Mouse (Mus musculus) heart, embryonic 14.5 days (tissue): ENCODE data around the gene Tedc2. TPM values are rescaled to one million over a fixed set of nuclear protein-coding genes. Genes with fewer than 3 reads are reported as not detected.

ENCODE experiments used
- ATAC-seq: fragments of 200-750 bp; cut with Nextera tagmentation; 2 replicates; pipeline ENCODE4 v1.8.0; 2017; ENCODE audit warnings: low read depth, moderate TSS enrichment; ENCODE audit not compliant: insufficient number of reproducible peaks, insufficient read depth, low FRiP score
- H3K27ac ChIP-seq, 2 experiments: fragments of 200-500 bp in 1 of 2; fragments of 300-500 bp in 1 of 2; sonication (generic) in 1 of 2; replicated peaks in 1 of 2; 2 replicates each; pipeline ENCODE4 v1.5.1; 2012 to 2014; ENCODE audit warnings: low read depth in 2 of 2, low read length in 2 of 2, control low read depth in 1 of 2, mild to moderate bottlenecking in 1 of 2, mixed read lengths in 1 of 2; ENCODE audit not compliant: control insufficient read depth in 1 of 2, insufficient read depth in 1 of 2
- H3K27me3 ChIP-seq: fragments of 300-500 bp; sonication (generic); 2 replicates; pipeline ENCODE4 v1.6.1; 2014; ENCODE audit warnings: mild to moderate bottlenecking, low read length, control low read depth; ENCODE audit not compliant: control insufficient read depth, insufficient read depth
- H3K36me3 ChIP-seq: fragments of 300-500 bp; sonication (generic); 2 replicates; pipeline ENCODE4 v1.6.1; 2014; ENCODE audit warnings: mild to moderate bottlenecking, control low read depth, low read length, mixed read lengths; ENCODE audit not compliant: control insufficient read depth, insufficient read depth
- H3K4me1 ChIP-seq, 2 experiments: fragments of 200-500 bp in 1 of 2; fragments of 300-500 bp in 1 of 2; sonication (generic) in 1 of 2; 2 replicates each; pipeline ENCODE4 v1.6.1; 2012 to 2014; ENCODE audit warnings: low read length in 2 of 2, control low read depth in 1 of 2, mixed read lengths in 1 of 2; ENCODE audit not compliant: control insufficient read depth in 2 of 2, insufficient read depth in 2 of 2
- H3K4me2 ChIP-seq: fragments of 300-500 bp; sonication (generic); 2 replicates; pipeline ENCODE4 v1.6.1; 2014; ENCODE audit warnings: mild to moderate bottlenecking, low read length
- H3K4me3 ChIP-seq, 2 experiments: fragments of 200-500 bp in 1 of 2; fragments of 300-500 bp in 1 of 2; sonication (generic) in 1 of 2; 2 replicates each; pipeline ENCODE4 v1.5.1; 2012 to 2014; ENCODE audit warnings: low read length in 2 of 2, mild to moderate bottlenecking in 2 of 2, control low read depth in 1 of 2, low read depth in 1 of 2, moderate library complexity in 1 of 2; ENCODE audit not compliant: control insufficient read depth in 1 of 2, insufficient read depth in 1 of 2
- H3K9ac ChIP-seq: fragments of 300-500 bp; sonication (generic); 2 replicates; pipeline ENCODE4 v1.6.1; 2014; ENCODE audit warnings: mild to moderate bottlenecking, low read length
- H3K9me3 ChIP-seq: fragments of 300-500 bp; sonication (generic); 2 replicates; pipeline ENCODE4 v1.6.1; 2016; ENCODE audit warnings: low read length, control low read depth; ENCODE audit not compliant: control insufficient read depth
- WGBS: fragments of 180-500 bp; shearing (Covaris S2); extraction: QIAGEN DNeasy Blood & Tissue Kit; methylation state at CpG from one replicate; pipeline ENCODE4 v1.1.7; 2014; 5-methylcytosine and 5-hydroxymethylcytosine counted together
- polyA plus RNA-seq: library from polyadenylated mRNA; unstranded; fragments of >200 nt; fragmentation: Nextera tagmentation; extraction: Ambion mirVana; gene quantifications from 2 replicates; pipeline ENCODE4 v1.2.1, GENCODE M21; 2014

Gene Tedc2
- polyA plus RNA-seq = 5.2 and 5.4 TPM in 2 replicates

DNA sequence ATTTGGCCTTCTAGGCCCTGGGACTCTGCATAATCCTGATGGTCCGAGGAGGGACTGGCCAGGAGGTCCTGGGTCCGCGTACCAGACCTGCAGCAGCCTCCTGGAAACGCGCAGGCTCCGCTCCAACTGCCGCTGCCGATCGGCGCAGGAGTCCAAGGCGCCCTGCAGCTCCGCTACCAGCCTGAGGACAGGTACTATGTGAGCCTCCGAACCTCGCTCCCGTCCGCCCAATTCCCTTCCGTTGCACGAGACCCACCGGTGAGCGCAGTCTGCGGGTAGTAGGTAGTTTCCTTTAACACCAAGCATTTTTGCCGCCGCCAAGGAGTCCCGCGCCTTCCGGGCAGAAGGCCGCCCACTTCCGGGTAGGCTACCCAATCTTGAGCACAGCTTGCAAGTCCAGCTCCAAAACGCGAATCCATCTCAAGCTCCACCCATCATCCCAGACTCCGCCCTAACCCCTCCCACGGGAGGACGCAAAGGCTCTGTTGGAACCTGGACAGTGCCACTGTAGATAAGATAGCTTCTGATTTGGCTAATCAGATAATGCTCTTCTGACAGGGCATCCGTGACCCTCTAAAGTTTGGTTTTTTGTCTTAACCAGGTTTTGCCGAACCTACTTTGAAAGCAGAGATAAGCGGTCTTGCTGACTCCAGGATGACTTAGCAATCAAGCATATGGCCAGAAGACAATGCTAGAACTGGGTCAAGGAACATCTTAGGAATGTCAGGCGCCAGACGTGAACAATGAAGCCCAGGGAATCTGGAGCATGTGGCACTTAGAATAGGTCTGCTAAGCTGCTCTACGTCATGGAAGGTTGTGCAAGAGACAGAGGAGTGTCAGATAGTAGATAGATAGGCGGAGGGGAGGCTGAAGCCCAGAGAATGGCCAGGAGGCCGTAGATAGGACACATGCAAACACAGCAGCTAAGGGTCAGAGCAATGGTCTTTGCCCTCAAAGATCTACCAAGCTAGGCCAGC, at the start of gene Tedc2:
Tedc2 (minus strand) TSS at position 417 of the 977 bp plus-strand sequence.
- no peaks in the 10 kb centered on the region for H3K9me3 ChIP-seq
- H3K4me3 ChIP-seq = peak within 1 kb of the TSS; percentile 70 to 87
- no peaks in the 10 kb centered on the region for H3K27me3 ChIP-seq
- peaks cover 9 to 13% of the 10 kb centered on the region in 2 experiments for H3K4me1 ChIP-seq
- 2% methylated on average over 41 of the region's 41 CpGs for WGBS
- H3K27ac ChIP-seq = peak within 1 kb of the TSS in 1 of 2 experiments; percentile 50; a peak in 3 of 4 replicates
- peak within 1 kb of the TSS; percentile 75 for H3K4me2 ChIP-seq
- H3K36me3 ChIP-seq = peaks cover 52% of the 10 kb centered on the region
- peak within 1 kb of the TSS; percentile 85 for H3K9ac ChIP-seq
- peak; percentile 83 for ATAC-seq

- Histone ChIP-seq H3K9me3 (0 out of 2 replicates have a peak, but pooled peaks cover 3% of the 10 kb centered on the region), H3K4me3 (no peak overlapping the region), H3K4me2 (no peak overlapping the region), H3K36me3 (no peaks in the 10 kb centered on the region), H3K4me1 (no peaks in the 10 kb centered on the region), H3K9ac (no peak overlapping the region), H3K27me3 (no peaks in the 10 kb centered on the region; the same call in 1 of the 2 replicates), H3K27ac (no peak overlapping the region)
- WGBS = 76% methylated on average over 1 of the region's 1 CpGs
- ATAC-seq = no peak
These were observed 46.5 kb upstream of the Tedc2 start for GRCm38 (mm10) chr17:24267133-24267532.

- no peaks in the 10 kb centered on the region for H3K36me3 ChIP-seq
- H3K4me3 ChIP-seq = no peak overlapping the region
- H3K4me1 ChIP-seq = no peaks in the 10 kb centered on the region
- H3K27ac ChIP-seq = no peak overlapping the region
- 61% methylated on average over 2 of the region's 2 CpGs for WGBS
- no peak overlapping the region for H3K9ac ChIP-seq
- 0 out of 2 replicates have a peak, but pooled peaks cover 3% of the 10 kb centered on the region for H3K9me3 ChIP-seq
- no peak overlapping the region for H3K4me2 ChIP-seq
- ATAC-seq = no peak
- H3K27me3 ChIP-seq = no peaks in the 10 kb centered on the region; the same call in 1 of the 2 replicates
These were observed 44.1 kb upstream of the Tedc2 start for GRCm38 (mm10) chr17:24264766-24265165.

DNA sequence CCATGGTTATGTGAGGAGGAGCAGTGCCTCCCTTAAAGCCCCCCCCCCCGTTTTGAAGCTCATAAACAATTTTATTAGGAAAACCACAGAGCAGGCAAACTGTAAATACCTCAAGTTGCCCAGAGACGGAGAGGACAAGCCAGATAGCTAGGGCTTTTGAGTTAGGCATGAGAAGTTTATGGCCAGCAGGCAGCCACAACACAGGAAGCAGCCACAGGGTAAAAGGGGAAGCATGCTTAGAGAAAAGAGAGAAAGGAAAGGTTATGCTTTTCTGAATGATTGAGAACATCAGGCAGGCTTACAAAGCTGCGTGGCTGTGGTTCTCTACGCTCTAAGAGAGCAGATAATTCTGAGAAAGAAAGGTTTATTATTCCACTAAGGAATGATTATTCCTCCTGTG, 39.9 kb upstream of the Tedc2 start:
- H3K4me2 ChIP-seq = no peak overlapping the region
- WGBS = 68% methylated on average over 4 of the region's 4 CpGs

GRCm38 (mm10) chr17:24259702-24260101, 39.1 kb upstream of the Tedc2 start:
- H3K9ac ChIP-seq = no peak overlapping the region
- 68% methylated on average over 5 of the region's 5 CpGs for WGBS
- 0 out of 2 replicates have a peak, but pooled peaks cover 3% of the 10 kb centered on the region for H3K9me3 ChIP-seq
- ATAC-seq = no peak
- no peaks in the 10 kb centered on the region for H3K36me3 ChIP-seq
- no peak overlapping the region for H3K4me3 ChIP-seq
- no peak overlapping the region for H3K27ac ChIP-seq
- no peak overlapping the region for H3K4me2 ChIP-seq
- H3K27me3 ChIP-seq = no peaks in the 10 kb centered on the region
- H3K4me1 ChIP-seq = no peaks in the 10 kb centered on the region

More for the DNA sequence above, 39.9 kb upstream of the Tedc2 start:
- H3K4me1 ChIP-seq = no peaks in the 10 kb centered on the region
- no peak overlapping the region for H3K4me3 ChIP-seq
- no peak for ATAC-seq
- H3K27ac ChIP-seq = no peak overlapping the region
- no peak overlapping the region for H3K9ac ChIP-seq
- H3K9me3 ChIP-seq = 0 out of 2 replicates have a peak, but pooled peaks cover 3% of the 10 kb centered on the region
- no peaks in the 10 kb centered on the region for H3K36me3 ChIP-seq
- H3K27me3 ChIP-seq = no peaks in the 10 kb centered on the region

- H3K4me1 ChIP-seq = no peaks in the 10 kb centered on the region
- H3K27me3 ChIP-seq = no peaks in the 10 kb centered on the region
- ATAC-seq = no peak
- no peaks in the 10 kb centered on the region for H3K36me3 ChIP-seq
- WGBS = 70% methylated on average over 4 of the region's 4 CpGs
- H3K9me3 ChIP-seq = 0 out of 2 replicates have a peak, but pooled peaks cover 2% of the 10 kb centered on the region
- H3K4me2 ChIP-seq = no peak overlapping the region
- no peak overlapping the region for H3K4me3 ChIP-seq
- H3K27ac ChIP-seq = no peak overlapping the region
- H3K9ac ChIP-seq = no peak overlapping the region
These were observed 38.3 kb upstream of the Tedc2 start for GRCm38 (mm10) chr17:24258981-24259380.

GRCm38 (mm10) chr17:24252329-24252728, 31.7 kb upstream of the Tedc2 start:
- Histone ChIP-seq H3K4me2 (no peak overlapping the region), H3K27ac (no peak overlapping the region), H3K9ac (no peak overlapping the region), H3K27me3 (no peaks in the 10 kb centered on the region), H3K4me1 (peaks cover 0 to 16% of the 10 kb centered on the region in 2 experiments; a peak in 2 of 4 replicates), H3K4me3 (no peak overlapping the region; a peak in 1 of 4 replicates), H3K36me3 (peaks cover 19% of the 10 kb centered on the region), H3K9me3 (no peaks in the 10 kb centered on the region)
- WGBS = 93% methylated on average over 2 of the region's 2 CpGs
- ATAC-seq = no peak
